8 mouse cellular contexts compared by ENCODE assay signal in the genomic region with DNA sequence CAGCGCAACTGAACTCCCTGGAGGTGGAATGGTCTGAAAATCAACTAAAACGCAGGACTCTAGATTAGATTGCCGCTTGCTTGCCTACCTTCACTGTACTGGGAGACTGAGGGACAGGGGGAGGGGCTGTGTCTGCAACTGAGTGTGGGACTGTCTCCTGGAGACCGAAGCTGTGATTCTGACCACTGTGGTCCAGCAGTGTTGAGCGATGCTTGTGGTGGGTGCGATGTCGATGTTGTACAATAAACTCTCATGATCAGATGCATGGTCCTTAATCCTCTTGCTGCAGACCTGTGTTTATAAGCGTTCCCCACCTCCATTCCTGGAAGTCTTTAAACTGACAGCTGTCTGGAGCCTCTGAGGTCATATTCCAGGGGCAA. TPM values are rescaled to one million over a fixed set of nuclear protein-coding genes. Genes with fewer than 3 reads are reported as not detected.
A peak's percentile ranks its signal among the peaks of the same experiment; 100 is the strongest.
DNase-seq lines count a peak whose midpoint lies in the region; ATAC-seq and TF ChIP-seq lines count a peak whose summit lies in the region.

No protein-coding gene starts in this region.

- peak overlapping the region; percentile 32 for H3K4me3 ChIP-seq in kidney, embryonic 14.5 days (ENCODE audit: low read length)
- H3K4me3 ChIP-seq in forebrain, embryonic 12.5 days (replicated peaks) = peak overlapping the region; percentile 57
- no peak overlapping the region for H3K4me3 ChIP-seq in liver, embryonic 14.5 days (ENCODE audit: insufficient read depth in 1 of 2, low read depth in 2 of 2, low read length in 2 of 2)

- DNase-seq in kidney, postnatal 25 days = no peak
- DNase-seq in brain, adult 2 months (ENCODE audit: low read depth, low spot score) = peak; percentile 52
- no peak for DNase-seq in liver, embryonic 14.5 days (ENCODE audit: low read depth in 3 of 3, low spot score in 3 of 3)
- no peak for DNase-seq in embryo, embryonic 10 days (ENCODE audit: low spot score)
- no peak for DNase-seq in spleen, adult 18-20 months
- DNase-seq in cerebellum, postnatal 4 days (ENCODE audit: low spot score in 2 of 2) = no peak

- H3K36me3 ChIP-seq in kidney, embryonic 14.5 days (ENCODE audit: control insufficient read depth, insufficient read depth, low read length) = no peaks in the 10 kb centered on the region
- no peaks in the 10 kb centered on the region for H3K36me3 ChIP-seq in forebrain, embryonic 12.5 days (replicated peaks)
- no peaks in the 10 kb centered on the region for H3K36me3 ChIP-seq in liver, embryonic 14.5 days (replicated peaks; ENCODE audit: control insufficient read depth, insufficient read depth, low read depth)

- TF ChIP-seq CTCF in liver, embryonic 14.5 days (IDR thresholded peaks at IDR 0.05; ENCODE audit: low read depth) = no peak

- 31% methylated on average over 8 of the region's 8 CpGs for WGBS in kidney, embryonic 14.5 days
- 17% methylated on average over 8 of the region's 8 CpGs for WGBS in forebrain, embryonic 12.5 days
- WGBS in liver, embryonic 14.5 days (ENCODE audit: insufficient replicate concordance) = 40% methylated on average over 8 of the region's 8 CpGs

- H3K9ac ChIP-seq in kidney, embryonic 14.5 days (ENCODE audit: low read depth, low read length) = peak overlapping the region; percentile 32; the same call in 1 of the 2 replicates
- peak overlapping the region; percentile 64 for H3K9ac ChIP-seq in forebrain, embryonic 12.5 days
- H3K9ac ChIP-seq in liver, embryonic 14.5 days (replicated peaks) = no peak overlapping the region

- no peaks in the 10 kb centered on the region; the same call in 1 of the 2 replicates for H3K27me3 ChIP-seq in kidney, embryonic 14.5 days (ENCODE audit: control insufficient read depth, insufficient read depth, low read length)
- peaks cover 3% of the 10 kb centered on the region; the same call in 1 of the 2 replicates for H3K27me3 ChIP-seq in forebrain, embryonic 12.5 days
- H3K27me3 ChIP-seq in liver, embryonic 14.5 days (ENCODE audit: control insufficient read depth, insufficient read depth, low read length) = peaks cover 10% of the 10 kb centered on the region; the same call in 1 of the 2 replicates

- H3K27ac ChIP-seq in kidney, embryonic 14.5 days (ENCODE audit: low read depth, low read length) = no peak overlapping the region
- H3K27ac ChIP-seq in forebrain, embryonic 12.5 days = peak overlapping the region; percentile 92
- H3K27ac ChIP-seq in liver, embryonic 14.5 days = no peak overlapping the region

- peaks cover 3% of the 10 kb centered on the region; the same call in 1 of the 2 replicates for H3K4me1 ChIP-seq in kidney, embryonic 14.5 days (ENCODE audit: control insufficient read depth, insufficient read depth, low read length)
- peaks cover 50% of the 10 kb centered on the region for H3K4me1 ChIP-seq in forebrain, embryonic 12.5 days
- peaks cover 0 to 2% of the 10 kb centered on the region in 2 experiments; a peak in 1 of 4 replicates for H3K4me1 ChIP-seq in liver, embryonic 14.5 days (replicated peaks; ENCODE audit: control insufficient read depth in 2 of 2, insufficient read depth in 2 of 2, low read length in 1 of 2)

- H3K4me2 ChIP-seq in kidney, embryonic 14.5 days (replicated peaks; ENCODE audit: low read depth, low read length) = peak overlapping the region; percentile 64
- peak overlapping the region; percentile 75 for H3K4me2 ChIP-seq in forebrain, embryonic 12.5 days
- H3K4me2 ChIP-seq in liver, embryonic 14.5 days (ENCODE audit: low read depth) = peak overlapping the region; percentile 32; the same call in 1 of the 2 replicates

- H3K9me3 ChIP-seq in kidney, embryonic 14.5 days (ENCODE audit: control insufficient read depth, low read length) = no peaks in the 10 kb centered on the region
- no peaks in the 10 kb centered on the region for H3K9me3 ChIP-seq in forebrain, embryonic 12.5 days
- H3K9me3 ChIP-seq in liver, embryonic 14.5 days (ENCODE audit: control insufficient read depth, low read length) = no peaks in the 10 kb centered on the region

- peak; percentile 33; the same call in 1 of the 2 replicates for ATAC-seq in kidney, embryonic 14.5 days (ENCODE audit: low FRiP score, low TSS enrichment)
- peak; percentile 62 for ATAC-seq in forebrain, embryonic 12.5 days (ENCODE audit: low FRiP score)
- ATAC-seq in liver, embryonic 14.5 days (ENCODE audit: insufficient read depth) = no peak

- no peak for TF ChIP-seq EP300 in liver, embryonic 14.5 days (IDR thresholded peaks at IDR 0.05; ENCODE audit: low read depth)

RNA-seq across cellular contexts. Expression of gene Siah3, which starts 1.4 kb away (rescaled TPM):
- polyA plus RNA-seq in kidney, embryonic 14.5 days (2014; fragmentation: Nextera tagmentation; extraction: Ambion mirVana) = 0.09 and 0.28 TPM in 2 replicates
- polyA plus RNA-seq in forebrain, embryonic 12.5 days (2016; fragmentation: Nextera tagmentation; extraction: Ambion mirVana) = 4.2 and 6.1 TPM in 2 replicates
- 0.15 and 0.17 TPM in 2 replicates for polyA plus RNA-seq in liver, embryonic 14.5 days (2012; rRNA removed)
- 0.09 and 0.18 TPM in 2 replicates for polyA plus RNA-seq in liver, embryonic 14.5 days (2014; fragmentation: Nextera tagmentation; extraction: Ambion mirVana)

Comparison
In these comparisons a context has a peak if more than half of its experiments do, and no peak if none do; other contexts are left out.
1. H3K4me3 ChIP-seq: peak in kidney, embryonic 14.5 days (single experiment) and forebrain, embryonic 12.5 days (single experiment); none in liver, embryonic 14.5 days (0 of 2).
2. Peak in every context shown above with its lines, with median percentiles within 50 percentile points of each other: H3K4me2 ChIP-seq.